ENCODE assay signal across 26 mouse cellular contexts in the genomic region with DNA sequence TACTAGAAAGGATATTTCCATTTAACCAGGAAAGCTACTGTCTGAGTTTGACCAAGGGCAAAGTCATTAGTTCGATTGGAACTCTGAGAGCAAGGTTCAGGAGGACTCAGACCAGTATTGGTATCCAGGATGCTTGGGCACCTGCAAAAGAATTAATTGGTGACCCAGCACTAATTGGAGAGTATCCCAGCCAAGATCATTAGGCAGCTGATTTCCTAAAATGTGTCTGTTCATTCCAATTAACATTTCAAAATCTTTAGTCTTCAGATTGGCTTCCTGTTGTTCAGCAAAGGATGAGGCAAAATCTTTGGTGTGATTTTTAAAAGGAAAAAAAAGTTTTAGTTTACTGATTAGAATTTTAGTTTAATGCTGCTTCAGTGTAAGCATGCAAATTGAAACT.
DNase-seq lines count a peak whose midpoint lies in the region; ATAC-seq lines count a peak whose summit lies in the region.
"Had no signal": no experiment of that assay in that cellular context is flagged by ENCODE, and none has a peak within 500 bp of the region (broad histone marks: within the 10 kb centered on the region; RNA-seq: fewer than 3 reads in every experiment).

No protein-coding gene starts in this region.

- 21% methylated on average over 1 of the region's 1 CpGs for WGBS in forebrain, embryonic 14.5 days
- 47% methylated on average over 1 of the region's 1 CpGs for WGBS in forebrain, embryonic 10.5 days
- 63% methylated on average over 1 of the region's 1 CpGs for WGBS in kidney, embryonic 14.5 days
- 57% methylated on average over 1 of the region's 1 CpGs for WGBS in heart, embryonic 11.5 days (ENCODE audit: insufficient replicate concordance)

- no peak overlapping the region for H3K9ac ChIP-seq in forebrain, embryonic 14.5 days (ENCODE audit: low read length)
- H3K9ac ChIP-seq in kidney, embryonic 14.5 days (ENCODE audit: low read depth, low read length) = no peak overlapping the region
- H3K9ac ChIP-seq in heart, embryonic 11.5 days (ENCODE audit: low read depth, low read length) = no peak overlapping the region
- H3K9ac ChIP-seq: embryonic facial prominence, embryonic 13.5 days; embryonic facial prominence, embryonic 15.5 days; forebrain, embryonic 13.5 days had no signal

- DNase-seq in forebrain, embryonic 14.5 days (ENCODE audit: low spot score) = peak; percentile 30
- DNase-seq in forebrain, embryonic 10.5 days (ENCODE audit: extremely low spot score, low spot score) = no peak
- DNase-seq in kidney, adult 9 months = peak; percentile 1
- DNase-seq in Muller cell, postnatal 12 days (ENCODE audit: inconsistent ontology term) = peak; percentile 83
- peak; percentile 20 for DNase-seq in retina, embryonic 14.5 days (ENCODE audit: low spot score)
- DNase-seq in left cerebral cortex, adult 11 months (ENCODE audit: low spot score) = no peak
- DNase-seq: adrenal gland, adult 2 months; adrenal gland, postnatal 10 days; adrenal gland, postnatal 25 days; B cell, adult 2 months; cerebellum, adult 11 months; cerebellum, adult 18-20 months; cerebellum, adult 8-10 months; cerebellum, adult 9-11 months; cerebellum, postnatal 14 days; cerebellum, postnatal 36 days; embryo, embryonic 11 days had no signal

- no peaks in the 10 kb centered on the region for H3K9me3 ChIP-seq in forebrain, embryonic 14.5 days (replicated peaks; ENCODE audit: control insufficient read depth, low read length)
- H3K9me3 ChIP-seq in forebrain, embryonic 10.5 days = no peaks in the 10 kb centered on the region
- no peaks in the 10 kb centered on the region for H3K9me3 ChIP-seq in kidney, embryonic 14.5 days (ENCODE audit: control insufficient read depth, low read length)
- no peaks in the 10 kb centered on the region for H3K9me3 ChIP-seq in heart, embryonic 11.5 days (replicated peaks; ENCODE audit: control insufficient read depth, low read length)
- H3K9me3 ChIP-seq: embryonic facial prominence, embryonic 13.5 days; embryonic facial prominence, embryonic 15.5 days; forebrain, embryonic 13.5 days; G1E had no signal

- H3K4me2 ChIP-seq in forebrain, embryonic 14.5 days (ENCODE audit: low read length) = no peak overlapping the region
- H3K4me2 ChIP-seq in kidney, embryonic 14.5 days (replicated peaks; ENCODE audit: low read depth, low read length) = no peak overlapping the region
- no peak overlapping the region for H3K4me2 ChIP-seq in heart, embryonic 11.5 days
- H3K4me2 ChIP-seq: embryonic facial prominence, embryonic 13.5 days; embryonic facial prominence, embryonic 15.5 days; forebrain, embryonic 13.5 days had no signal

- H3K36me3 ChIP-seq in forebrain, embryonic 14.5 days (ENCODE audit: control insufficient read depth, insufficient read depth, low read length) = no peaks in the 10 kb centered on the region
- no peaks in the 10 kb centered on the region for H3K36me3 ChIP-seq in forebrain, embryonic 10.5 days (replicated peaks)
- H3K36me3 ChIP-seq in kidney, embryonic 14.5 days (ENCODE audit: control insufficient read depth, insufficient read depth, low read length) = no peaks in the 10 kb centered on the region
- H3K36me3 ChIP-seq in heart, embryonic 11.5 days (ENCODE audit: control insufficient read depth, insufficient read depth, low read length) = no peaks in the 10 kb centered on the region
- H3K36me3 ChIP-seq: embryonic facial prominence, embryonic 13.5 days; embryonic facial prominence, embryonic 15.5 days; G1E had no signal

- H3K4me1 ChIP-seq in forebrain, embryonic 14.5 days (ENCODE audit: control insufficient read depth, insufficient read depth, low read length) = no peaks in the 10 kb centered on the region
- H3K4me1 ChIP-seq in forebrain, embryonic 10.5 days = peaks cover 4% of the 10 kb centered on the region; the same call in 1 of the 2 replicates
- no peaks in the 10 kb centered on the region for H3K4me1 ChIP-seq in kidney, embryonic 14.5 days (ENCODE audit: control insufficient read depth, insufficient read depth, low read length)
- H3K4me1 ChIP-seq in heart, embryonic 11.5 days (ENCODE audit: control insufficient read depth, insufficient read depth, low read length) = no peaks in the 10 kb centered on the region
- H3K4me1 ChIP-seq: embryonic facial prominence, embryonic 13.5 days; embryonic facial prominence, embryonic 15.5 days had no signal

- no peak overlapping the region for H3K27ac ChIP-seq in forebrain, embryonic 14.5 days (ENCODE audit: low read depth, low read length)
- no peak overlapping the region for H3K27ac ChIP-seq in forebrain, embryonic 10.5 days
- H3K27ac ChIP-seq in kidney, embryonic 14.5 days (ENCODE audit: low read depth, low read length) = no peak overlapping the region
- H3K27ac ChIP-seq in heart, embryonic 11.5 days (ENCODE audit: low read depth, low read length) = no peak overlapping the region
- H3K27ac ChIP-seq: embryonic facial prominence, embryonic 13.5 days; embryonic facial prominence, embryonic 15.5 days; forebrain, embryonic 13.5 days had no signal

- H3K4me3 ChIP-seq in forebrain, embryonic 14.5 days (ENCODE audit: low read depth, low read length) = no peak overlapping the region
- no peak overlapping the region for H3K4me3 ChIP-seq in forebrain, embryonic 10.5 days
- H3K4me3 ChIP-seq in kidney, embryonic 14.5 days (ENCODE audit: low read length) = no peak overlapping the region
- no peak overlapping the region for H3K4me3 ChIP-seq in heart, embryonic 11.5 days (ENCODE audit: low read depth, low read length)
- H3K4me3 ChIP-seq: embryonic facial prominence, embryonic 13.5 days; embryonic facial prominence, embryonic 15.5 days; erythroblast, embryonic 14.5 days; forebrain, embryonic 13.5 days had no signal

- H3K27me3 ChIP-seq in forebrain, embryonic 14.5 days (replicated peaks; ENCODE audit: control insufficient read depth, insufficient read depth, low read length) = no peaks in the 10 kb centered on the region
- H3K27me3 ChIP-seq in forebrain, embryonic 10.5 days (ENCODE audit: poor library complexity, severe bottlenecking) = no peaks in the 10 kb centered on the region
- no peaks in the 10 kb centered on the region for H3K27me3 ChIP-seq in kidney, embryonic 14.5 days (ENCODE audit: control insufficient read depth, insufficient read depth, low read length)
- no peaks in the 10 kb centered on the region for H3K27me3 ChIP-seq in heart, embryonic 11.5 days (ENCODE audit: control insufficient read depth, insufficient read depth, low read length)
- H3K27me3 ChIP-seq: CH12.LX; embryonic facial prominence, embryonic 13.5 days; embryonic facial prominence, embryonic 15.5 days; forebrain, embryonic 13.5 days had no signal

- no peak for ATAC-seq in forebrain, embryonic 14.5 days
- no peak for ATAC-seq in kidney, embryonic 14.5 days (ENCODE audit: low FRiP score, low TSS enrichment)
- no peak for ATAC-seq in heart, embryonic 11.5 days (replicated peaks; ENCODE audit: insufficient number of reproducible peaks, low FRiP score, low TSS enrichment)
- ATAC-seq: CD4-positive, CD25-positive, alpha-beta regulatory T cell, adult 4 months had no signal

Comparison
In these comparisons a context has a peak if more than half of its experiments do, and no peak if none do; other contexts are left out.
1. DNase-seq: peak in forebrain, embryonic 14.5 days (single experiment), kidney, adult 9 months (single experiment), Muller cell, postnatal 12 days (single experiment) and retina, embryonic 14.5 days (single experiment); none in forebrain, embryonic 10.5 days (single experiment) and left cerebral cortex, adult 11 months (single experiment).